Mouse (Mus musculus): ENCODE measurements around the gene Luzp2. TPM values are rescaled to one million over a fixed set of nuclear protein-coding genes. Genes with fewer than 3 reads are reported as not detected.
"Not testable (repeated sequence)": the region's sequence is repeated elsewhere in the genome, so short reads cannot be mapped to it uniquely, and the experiment has no call there.

Gene Luzp2
- total RNA-seq, 1 experiment from 2014 or later = not detected

DNA sequence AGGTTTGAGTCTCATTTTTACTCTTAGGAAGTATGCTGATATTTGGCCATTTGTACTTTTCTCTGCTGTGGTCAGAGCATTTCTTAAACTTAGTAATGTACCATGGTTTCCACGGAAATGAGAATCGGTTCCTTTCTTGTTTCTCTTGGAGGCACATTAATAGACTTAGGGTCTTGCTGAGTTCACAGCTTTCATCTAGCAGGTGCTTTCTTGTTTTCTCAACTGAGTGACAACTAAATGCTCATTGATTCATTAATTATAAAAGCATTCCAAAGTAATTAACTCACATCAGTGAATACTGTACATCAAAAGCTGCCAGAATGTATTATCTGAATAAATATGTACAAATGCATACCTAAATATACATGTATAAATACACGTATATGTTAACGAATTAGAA is 127.4 kb downstream of the Luzp2 start:
- no peak for ATAC-seq (ENCODE audit: extremely low read depth, insufficient number of reproducible peaks, low FRiP score, poor library complexity, severe bottlenecking)

DNA sequence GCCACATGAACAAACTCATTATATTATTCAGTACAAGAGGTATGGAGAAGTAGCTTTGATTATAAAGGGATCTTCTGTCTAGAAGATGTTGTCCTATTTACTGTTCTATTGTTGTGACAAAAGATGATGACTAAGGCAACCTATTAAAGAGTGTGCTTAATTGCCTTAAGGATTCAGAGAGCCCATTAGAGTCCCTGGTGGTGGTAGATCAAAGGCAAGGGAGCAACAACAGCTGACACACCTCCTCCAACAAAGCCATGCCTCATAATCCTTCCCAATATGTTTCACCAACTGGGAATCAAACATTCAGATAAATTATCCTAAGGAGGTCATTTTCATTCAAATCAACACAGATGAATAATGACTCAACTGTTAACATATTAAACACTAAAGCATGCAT is 142.1 kb downstream of the Luzp2 start:
- no peak for ATAC-seq (ENCODE audit: extremely low read depth, insufficient number of reproducible peaks, low FRiP score, poor library complexity, severe bottlenecking)

DNA sequence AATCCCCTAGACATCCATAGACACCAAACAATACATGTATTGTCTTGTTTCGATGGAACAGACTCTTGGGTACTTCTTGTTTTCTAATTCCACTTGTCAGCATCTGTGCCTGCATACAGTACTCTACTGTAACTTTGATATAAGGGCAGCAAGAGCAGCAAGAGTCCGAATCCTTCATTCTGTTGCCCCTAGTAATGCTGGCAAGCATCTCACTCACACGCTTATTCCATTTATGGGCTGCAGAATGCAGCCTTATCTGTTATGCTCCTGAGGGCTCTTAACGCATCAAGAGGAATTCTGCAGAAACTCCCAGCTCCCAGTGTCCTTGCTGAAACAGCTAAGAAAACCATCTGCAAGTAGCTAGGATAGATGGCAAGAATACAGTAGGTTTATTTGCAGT is 145.3 kb downstream of the Luzp2 start:
- ATAC-seq (ENCODE audit: extremely low read depth, insufficient number of reproducible peaks, low FRiP score, poor library complexity, severe bottlenecking) = no peak

DNA sequence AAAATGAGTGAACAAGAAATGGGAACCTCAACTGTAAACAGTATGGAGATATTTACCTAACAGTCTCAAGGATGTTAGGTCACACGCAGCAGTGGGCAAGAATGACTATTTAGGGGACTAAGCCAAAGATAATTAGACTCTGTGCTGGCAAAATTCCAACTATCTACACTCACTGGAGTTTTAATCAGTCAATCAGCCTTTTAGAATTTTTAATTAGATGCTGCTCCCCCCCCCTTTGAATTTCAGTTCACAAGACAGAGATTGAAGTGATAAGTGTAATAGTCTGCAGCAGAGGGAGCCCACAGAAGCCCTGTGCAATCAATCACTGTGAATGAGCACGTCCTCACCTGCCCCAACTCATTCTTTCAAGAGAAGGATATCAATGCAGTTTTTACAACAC is 165.1 kb downstream of the Luzp2 start:
- ATAC-seq (ENCODE audit: extremely low read depth, insufficient number of reproducible peaks, low FRiP score, poor library complexity, severe bottlenecking) = no peak

DNA sequence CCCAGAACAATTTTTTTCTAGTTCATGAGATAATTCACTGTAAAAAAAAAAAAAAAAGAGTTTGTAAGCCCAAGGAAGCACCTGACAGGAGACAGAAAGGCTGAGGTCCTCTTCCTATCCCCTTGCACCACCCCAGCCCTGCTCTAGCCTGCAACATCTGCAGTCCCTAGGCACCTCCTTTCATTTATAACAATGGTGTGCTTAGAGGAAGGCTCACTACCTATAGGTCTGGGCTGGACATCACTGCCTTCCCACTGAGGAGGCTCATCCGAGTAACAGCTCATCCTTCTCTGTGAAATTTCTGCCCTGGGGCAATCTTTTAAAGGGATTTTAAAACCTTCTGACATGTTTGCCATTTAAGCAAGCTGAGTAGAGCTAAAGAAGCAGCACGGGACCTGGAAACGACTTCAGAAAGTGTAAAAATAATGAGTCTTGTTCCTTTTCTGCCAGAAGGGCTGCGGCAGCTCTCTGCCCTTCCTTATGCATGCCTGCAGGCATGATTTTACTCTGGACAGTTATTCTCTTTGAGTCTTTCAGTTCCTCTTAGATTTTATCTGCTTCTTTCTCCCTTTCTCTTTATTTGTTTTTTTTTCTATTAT is 174.0 kb downstream of the Luzp2 start:
- no peak for ATAC-seq (ENCODE audit: extremely low read depth, insufficient number of reproducible peaks, low FRiP score, poor library complexity, severe bottlenecking)

DNA sequence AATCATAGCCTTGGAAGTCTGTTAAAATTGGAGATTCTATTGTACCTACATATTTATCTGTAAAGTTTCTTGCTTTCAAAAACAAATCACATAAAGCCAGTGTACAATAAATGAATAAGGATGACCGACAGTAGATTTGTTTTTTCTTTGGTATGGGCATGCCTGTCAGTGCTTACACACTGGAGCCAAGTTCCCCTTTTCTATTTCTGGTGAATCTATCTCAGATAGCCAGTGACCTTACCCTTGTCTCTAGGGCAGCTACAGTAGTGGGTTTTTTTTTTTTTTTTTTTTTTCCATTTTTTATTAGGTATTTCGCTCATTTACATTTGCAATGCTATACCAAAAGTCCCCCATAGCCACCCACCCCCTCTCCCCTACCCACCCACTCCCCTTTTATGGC is 298.6 kb downstream of the Luzp2 start:
- ATAC-seq (ENCODE audit: extremely low read depth, insufficient number of reproducible peaks, low FRiP score, poor library complexity, severe bottlenecking) = not testable (repeated sequence)

DNA sequence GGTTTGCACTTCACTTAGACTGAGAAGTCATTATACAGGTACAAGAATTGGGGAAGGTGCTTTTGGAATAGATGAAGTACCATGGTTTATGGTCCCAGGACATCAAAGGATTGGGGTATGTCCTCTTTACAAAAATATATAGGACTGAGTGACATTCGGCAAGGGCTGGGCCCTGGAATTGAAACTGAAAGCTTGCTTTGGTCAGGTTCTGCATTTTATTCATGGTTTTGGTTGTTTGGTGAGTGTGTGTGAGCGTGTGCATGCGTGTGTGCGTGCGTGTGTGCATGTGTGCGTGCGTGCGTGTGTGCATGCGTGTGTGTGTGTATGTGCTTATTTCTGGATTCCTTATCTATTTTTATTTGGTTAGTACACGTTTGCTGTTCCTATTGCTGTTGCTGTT is 353.6 kb downstream of the Luzp2 start:
- no peak for ATAC-seq (ENCODE audit: extremely low read depth, insufficient number of reproducible peaks, low FRiP score, poor library complexity, severe bottlenecking)

DNA sequence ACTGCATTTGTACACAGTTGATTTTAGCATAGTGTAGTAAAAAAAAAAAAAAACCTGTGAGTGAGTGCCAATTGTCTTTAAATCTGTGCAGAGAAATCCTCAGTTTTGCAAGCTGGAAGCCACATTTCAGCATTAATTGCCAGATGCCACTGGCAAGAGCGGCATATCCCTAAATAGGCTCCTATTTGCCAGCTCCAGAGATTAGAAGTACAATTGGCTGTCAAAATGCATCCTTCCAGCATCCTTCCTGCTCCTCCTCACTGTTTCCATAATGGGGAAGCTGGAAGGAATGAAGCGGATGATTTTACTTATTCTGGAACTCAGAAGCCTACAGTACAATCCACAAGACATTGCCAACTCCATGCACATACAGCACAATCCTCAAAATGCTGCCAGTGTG is 354.2 kb downstream of the Luzp2 start:
- ATAC-seq (ENCODE audit: extremely low read depth, insufficient number of reproducible peaks, low FRiP score, poor library complexity, severe bottlenecking) = no peak

DNA sequence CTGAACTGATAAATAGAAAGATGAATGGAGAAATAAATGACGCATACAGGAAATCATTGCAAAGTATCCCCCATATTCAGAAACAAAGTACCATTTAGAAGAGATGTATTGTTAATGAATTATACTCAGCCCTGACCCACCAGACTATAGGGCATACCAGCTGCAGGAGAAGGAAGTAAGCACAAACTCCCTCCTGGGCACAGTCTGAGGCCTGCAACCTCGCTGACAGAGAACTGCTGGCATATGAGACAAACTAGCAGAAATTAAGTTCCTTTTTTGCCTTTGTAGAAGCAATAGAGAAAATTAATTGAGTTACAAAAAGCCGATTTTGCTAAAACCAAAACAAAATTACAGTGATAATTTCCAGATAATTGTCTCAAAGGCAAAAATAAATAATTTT is 355.4 kb downstream of the Luzp2 start:
- ATAC-seq (ENCODE audit: extremely low read depth, insufficient number of reproducible peaks, low FRiP score, poor library complexity, severe bottlenecking) = no peak

DNA sequence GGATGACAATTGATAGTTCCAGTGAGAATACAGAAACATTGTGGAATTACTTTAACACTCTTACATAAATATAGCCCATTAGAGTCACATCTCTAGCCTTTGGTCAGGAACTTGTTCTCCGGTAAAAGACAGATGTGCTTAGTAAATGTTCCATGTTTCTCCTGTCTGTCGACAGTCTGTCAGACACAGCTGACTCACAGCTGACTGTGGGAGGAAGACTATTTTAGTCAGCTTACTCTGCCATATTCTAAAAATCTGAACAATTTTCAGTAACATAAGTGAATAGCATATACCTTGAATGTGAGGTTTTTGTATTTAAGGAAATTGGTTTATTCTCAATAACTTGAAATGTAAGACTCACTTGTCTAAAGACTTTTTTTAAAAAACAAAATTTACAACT is 363.5 kb downstream of the Luzp2 start:
- ATAC-seq (ENCODE audit: extremely low read depth, insufficient number of reproducible peaks, low FRiP score, poor library complexity, severe bottlenecking) = no peak

DNA sequence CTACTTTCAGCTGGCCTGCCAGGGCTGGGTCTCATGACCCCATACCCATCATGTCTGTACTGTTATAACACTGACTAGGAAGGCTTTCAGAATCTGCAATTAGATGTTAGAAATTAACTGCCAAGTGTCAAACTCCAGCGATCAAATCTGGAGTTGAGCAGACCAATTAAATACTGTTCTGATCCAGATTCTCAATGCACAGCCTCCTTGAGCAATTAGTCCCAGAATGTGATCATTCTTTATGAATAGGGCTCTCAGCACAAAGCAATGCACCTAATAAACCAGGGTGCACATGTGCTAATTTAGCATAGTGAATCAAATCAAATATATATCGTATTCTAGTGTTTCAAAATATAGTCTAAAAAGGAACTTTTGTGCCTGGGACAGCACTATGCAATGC is 387.7 kb downstream of the Luzp2 start:
- ATAC-seq (ENCODE audit: extremely low read depth, insufficient number of reproducible peaks, low FRiP score, poor library complexity, severe bottlenecking) = no peak

DNA sequence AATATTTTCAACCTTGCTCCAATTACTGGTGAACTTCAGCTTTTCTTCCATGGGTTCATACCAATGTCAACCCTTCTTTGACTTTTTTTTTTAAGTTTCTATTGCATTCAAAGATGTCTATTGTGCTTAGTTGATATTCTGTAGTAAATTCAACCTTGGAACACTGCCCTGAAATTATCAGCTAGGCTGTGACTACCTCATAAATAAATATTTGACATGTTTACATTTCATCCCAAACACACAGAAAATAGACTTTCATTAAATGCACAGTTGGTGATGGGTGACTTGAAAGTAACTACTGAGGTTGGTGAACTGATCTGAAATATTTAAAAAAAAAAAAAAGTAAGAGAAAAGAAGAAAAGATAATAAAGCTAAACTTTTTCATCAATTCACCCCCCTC is 394.1 kb downstream of the Luzp2 start:
- ATAC-seq (ENCODE audit: extremely low read depth, insufficient number of reproducible peaks, low FRiP score, poor library complexity, severe bottlenecking) = no peak

Measured in neutrophil, adult 5-6 weeks (primary cell).